Comparison of ENCODE assay signal across 8 mouse cellular contexts in genomic region chr4:132048011-132048991, GRCm38 (mm10). TPM values are rescaled to one million over a fixed set of nuclear protein-coding genes. Genes with fewer than 3 reads are reported as not detected.
A peak's percentile ranks its signal among the peaks of the same experiment; 100 is the strongest.
DNase-seq lines count a peak whose midpoint lies in the region; ATAC-seq lines count a peak whose summit lies in the region.

No protein-coding gene starts in this region.

- DNase-seq in WW6 (ENCODE audit: low read depth, low spot score), result peak; percentile 5
- DNase-seq in embryo, embryonic 9.5 days (ENCODE audit: extremely low spot score), result peak; percentile 73
- DNase-seq in kidney, postnatal 14 days, result peak; percentile 58
- peak; percentile 53 for DNase-seq in lung, postnatal 36 days
- DNase-seq in right cerebral cortex, adult 2 months (ENCODE audit: low spot score in 2 of 2), result peak; percentile 11 to 28
- DNase-seq in urinary bladder, postnatal 25 days (ENCODE audit: low spot score), result no peak

- ATAC-seq in CD4-positive, CD25-positive, alpha-beta regulatory T cell, adult 4 months, result peak; percentile 33
- ATAC-seq in heart, embryonic 14.5 days (ENCODE audit: insufficient number of reproducible peaks, insufficient read depth, low FRiP score, low read depth), result peak; percentile 52; the same call in 1 of the 2 replicates

- peak overlapping the region; percentile 65 to 87 for H3K27ac ChIP-seq in heart, embryonic 14.5 days (replicated peaks in 1 of 2; ENCODE audit: control insufficient read depth in 1 of 2, insufficient read depth in 1 of 2, low read depth in 2 of 2, low read length in 2 of 2)

- peak overlapping the region; percentile 90 for H3K9ac ChIP-seq in heart, embryonic 14.5 days (ENCODE audit: low read length)

- H3K36me3 ChIP-seq in heart, embryonic 14.5 days (ENCODE audit: control insufficient read depth, insufficient read depth, low read length), result no peaks in the 10 kb centered on the region

- under 1% methylated on average over 90 of the region's 95 CpGs for WGBS in heart, embryonic 14.5 days

- H3K4me1 ChIP-seq in heart, embryonic 14.5 days (ENCODE audit: control insufficient read depth in 2 of 2, insufficient read depth in 2 of 2, low read length in 2 of 2), result peaks cover 6 to 26% of the 10 kb centered on the region in 2 experiments

- no peaks in the 10 kb centered on the region for H3K27me3 ChIP-seq in heart, embryonic 14.5 days (ENCODE audit: control insufficient read depth, insufficient read depth, low read length)

- H3K9me3 ChIP-seq in heart, embryonic 14.5 days (ENCODE audit: control insufficient read depth, low read length), result no peaks in the 10 kb centered on the region

- H3K4me3 ChIP-seq in heart, embryonic 14.5 days (ENCODE audit: control insufficient read depth in 1 of 2, insufficient read depth in 1 of 2, low read depth in 1 of 2, low read length in 2 of 2), result peak overlapping the region; percentile 73 to 89

- H3K4me2 ChIP-seq in heart, embryonic 14.5 days (ENCODE audit: low read length), result peak overlapping the region; percentile 100

RNA-seq across cellular contexts. Expression of gene Gm10300, which starts 26.2 kb away (rescaled TPM):
- polyA plus RNA-seq in CD4-positive, CD25-positive, alpha-beta regulatory T cell, adult 4 months (2017; shearing (Covaris generic)), result not detected
- 0.20 TPM in 2 replicates for polyA plus RNA-seq in heart, embryonic 14.5 days (2014; fragmentation: Nextera tagmentation; extraction: Ambion mirVana)

RNA-seq across cellular contexts. Expression of gene Epb41, which starts 26.8 kb away (rescaled TPM):
- polyA plus RNA-seq in CD4-positive, CD25-positive, alpha-beta regulatory T cell, adult 4 months (2017; shearing (Covaris generic)), result 10 to 100 TPM; 32.3 to 35.4 TPM
- polyA plus RNA-seq in heart, embryonic 14.5 days (2014; fragmentation: Nextera tagmentation; extraction: Ambion mirVana), result 45.7 and 59.0 TPM in 2 replicates
